Mouse (Mus musculus) intestine, embryonic 15.5 days (tissue): ENCODE measurements around the gene Cx3cr1. TPM values are rescaled to one million over a fixed set of nuclear protein-coding genes. Genes with fewer than 3 reads are reported as not detected.
"Not testable (repeated sequence)": the region's sequence is repeated elsewhere in the genome, so short reads cannot be mapped to it uniquely, and the experiment has no call there.

Experiments used
- ATAC-seq: fragments of 200-750 bp; cut with Nextera tagmentation; 2 replicates; pipeline ENCODE4 v1.8.0; 2017; ENCODE audit warnings: moderate TSS enrichment, moderate library complexity
- H3K27ac ChIP-seq: fragments of 300-500 bp; sonication (generic); 2 replicates; pipeline ENCODE4 v1.5.1; 2015; ENCODE audit warnings: mild to moderate bottlenecking, inconsistent platforms
- H3K27me3 ChIP-seq: fragments of 300-500 bp; sonication (generic); replicated peaks from 2 replicates; pipeline ENCODE4 v1.6.1; 2015; ENCODE audit warnings: inconsistent platforms
- H3K36me3 ChIP-seq: fragments of 300-500 bp; sonication (generic); 2 replicates; pipeline ENCODE4 v1.6.1; 2015; ENCODE audit warnings: inconsistent platforms
- H3K4me1 ChIP-seq: fragments of 300-500 bp; sonication (generic); replicated peaks from 2 replicates; pipeline ENCODE4 v1.6.1; 2015; ENCODE audit warnings: inconsistent platforms
- H3K4me2 ChIP-seq: fragments of 300-500 bp; sonication (generic); replicated peaks from 2 replicates; pipeline ENCODE4 v1.6.1; 2015; ENCODE audit warnings: mild to moderate bottlenecking, inconsistent platforms
- H3K4me3 ChIP-seq: fragments of 300-500 bp; sonication (generic); replicated peaks from 2 replicates; pipeline ENCODE4 v1.5.1; 2015; ENCODE audit warnings: inconsistent platforms
- H3K9ac ChIP-seq: fragments of 300-500 bp; sonication (generic); 2 replicates; pipeline ENCODE4 v1.6.1; 2015; ENCODE audit warnings: inconsistent platforms
- H3K9me3 ChIP-seq: fragments of 300-500 bp; sonication (generic); 2 replicates; pipeline ENCODE4 v1.6.1; 2016; ENCODE audit warnings: inconsistent platforms
- WGBS: fragments of 180-500 bp; shearing (Covaris S2); methylation state at CpG from one replicate; pipeline ENCODE4 v1.1.7; 2015; 5-methylcytosine and 5-hydroxymethylcytosine counted together
- polyA plus RNA-seq: library from polyadenylated mRNA; unstranded; fragments of >200 nt; fragmentation: Nextera tagmentation; extraction: Ambion mirVana; gene quantifications from 2 replicates; pipeline ENCODE4 v1.2.1, GENCODE M21; 2015

The Cx3cr1 gene
- polyA plus RNA-seq, 1 experiment from 2014 or later, result 9.6 TPM

GRCm38 (mm10) chr9:120020285-120020890 is 49.3 kb downstream of the Cx3cr1 start:
- no peak overlapping the region for H3K4me3 ChIP-seq
- no peak overlapping the region for H3K4me2 ChIP-seq
- H3K9me3 ChIP-seq, result no peaks in the 10 kb centered on the region
- ATAC-seq, result 0 out of 2 replicates have a peak, but pooled peaks have one; percentile 13
- H3K9ac ChIP-seq, result no peak overlapping the region
- no peaks in the 10 kb centered on the region for H3K27me3 ChIP-seq
- peaks cover 12% of the 10 kb centered on the region; the same call in 1 of the 2 replicates for H3K4me1 ChIP-seq
- no peak overlapping the region for H3K27ac ChIP-seq
- WGBS, result 33% methylated on average over 7 of the region's 7 CpGs
- no peaks in the 10 kb centered on the region for H3K36me3 ChIP-seq

DNA sequence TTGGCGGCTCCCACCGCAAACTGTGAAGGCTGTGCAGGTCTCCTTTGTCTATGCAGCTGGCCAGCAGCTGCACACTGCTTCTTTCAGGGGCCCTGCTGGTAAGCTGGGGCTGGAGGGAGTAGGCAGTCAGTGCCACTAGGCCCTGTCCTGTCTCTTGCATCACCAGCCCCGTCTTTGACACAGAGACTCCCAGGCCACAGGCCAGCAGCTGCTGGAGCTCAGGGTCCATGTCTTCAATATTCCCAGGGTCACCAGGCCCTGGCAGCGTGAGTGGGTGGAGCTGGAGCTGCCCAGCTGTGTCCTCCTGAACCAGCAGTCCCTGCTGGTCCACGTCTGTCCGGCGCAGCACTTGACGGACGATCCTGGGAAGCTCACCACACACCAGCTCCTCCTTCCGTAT is 52.7 kb downstream of the Cx3cr1 start:
- no peak overlapping the region for H3K4me3 ChIP-seq
- no peaks in the 10 kb centered on the region for H3K9me3 ChIP-seq
- H3K27ac ChIP-seq, result no peak overlapping the region
- ATAC-seq, result no peak
- H3K4me2 ChIP-seq, result no peak overlapping the region
- H3K27me3 ChIP-seq, result no peaks in the 10 kb centered on the region
- no peaks in the 10 kb centered on the region for H3K36me3 ChIP-seq
- H3K4me1 ChIP-seq, result peaks cover 12% of the 10 kb centered on the region; the same call in 1 of the 2 replicates
- 60% methylated on average over 10 of the region's 10 CpGs for WGBS
- H3K9ac ChIP-seq, result no peak overlapping the region

DNA sequence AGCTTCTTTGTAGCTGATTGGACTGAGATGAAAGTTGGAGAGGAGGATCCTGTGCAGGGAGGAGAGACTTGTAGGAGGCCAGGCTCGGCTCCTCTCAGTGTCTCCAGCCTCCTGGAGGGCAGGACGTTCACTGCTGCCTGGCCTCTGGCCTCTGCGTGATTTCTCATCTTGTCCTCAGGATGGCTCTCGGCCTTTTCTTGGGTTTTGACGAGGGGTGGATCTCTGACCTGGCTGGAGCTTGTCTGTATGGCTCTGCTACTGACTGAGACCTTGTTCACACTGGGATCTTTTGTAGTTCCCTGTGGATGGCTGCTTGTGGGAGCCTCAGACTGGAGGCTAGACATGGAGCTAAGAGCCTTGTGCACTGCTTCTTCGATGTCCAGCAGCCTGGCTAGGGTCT is 54.9 kb downstream of the Cx3cr1 start:
- Histone ChIP-seq H3K27ac (no peak overlapping the region), H3K36me3 (no peaks in the 10 kb centered on the region), H3K4me3 (no peak overlapping the region), H3K9ac (peak overlapping the region; percentile 8; the same call in 1 of the 2 replicates), H3K4me2 (no peak overlapping the region), H3K27me3 (no peaks in the 10 kb centered on the region), H3K4me1 (peaks cover 6% of the 10 kb centered on the region; the same call in 1 of the 2 replicates), H3K9me3 (no peaks in the 10 kb centered on the region)
- WGBS, result 51% methylated on average over 6 of the region's 6 CpGs
- no peak for ATAC-seq

DNA sequence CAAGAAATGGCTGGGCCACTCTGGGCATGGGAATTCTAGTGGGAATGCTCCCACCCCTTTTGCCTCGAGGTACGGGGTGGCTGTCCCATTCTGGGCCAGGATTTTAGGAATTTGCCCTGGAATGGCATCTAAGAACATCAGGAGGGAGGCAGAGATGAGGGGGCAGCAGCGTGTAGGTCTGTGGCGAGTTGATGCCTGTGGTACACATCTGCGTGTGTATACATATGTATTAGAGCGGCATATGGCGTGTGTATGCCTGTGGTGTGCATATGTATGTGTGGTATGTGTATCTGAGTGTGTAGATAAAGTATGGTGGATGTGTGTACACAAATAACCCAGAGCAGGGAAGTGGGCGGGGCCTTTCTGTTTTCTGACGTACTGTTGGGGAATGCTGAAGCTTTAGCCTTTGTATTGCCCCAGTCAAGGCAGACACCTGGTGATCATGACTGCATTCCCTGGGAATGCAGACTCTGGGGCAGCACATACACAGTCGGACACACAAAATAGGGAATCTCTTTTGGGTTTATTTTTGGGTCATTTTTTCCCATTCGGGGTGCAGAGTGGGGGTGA is 56.3 kb downstream of the Cx3cr1 start:
- no peaks in the 10 kb centered on the region for H3K36me3 ChIP-seq
- no peaks in the 10 kb centered on the region for H3K9me3 ChIP-seq
- 68% methylated on average over 11 of the region's 11 CpGs for WGBS
- no peak for ATAC-seq
- no peak overlapping the region for H3K27ac ChIP-seq
- no peak overlapping the region for H3K9ac ChIP-seq
- H3K27me3 ChIP-seq, result no peaks in the 10 kb centered on the region
- H3K4me3 ChIP-seq, result no peak overlapping the region
- H3K4me1 ChIP-seq, result peaks cover 6% of the 10 kb centered on the region; the same call in 1 of the 2 replicates
- H3K4me2 ChIP-seq, result no peak overlapping the region

- no peak for ATAC-seq
- Histone ChIP-seq H3K9me3 (no peaks in the 10 kb centered on the region), H3K27me3 (no peaks in the 10 kb centered on the region), H3K9ac (no peak overlapping the region), H3K36me3 (no peaks in the 10 kb centered on the region), H3K4me3 (no peak overlapping the region), H3K4me1 (peaks cover 6% of the 10 kb centered on the region; the same call in 1 of the 2 replicates), H3K4me2 (no peak overlapping the region), H3K27ac (no peak overlapping the region)
- 83% methylated on average over 5 of the region's 5 CpGs for WGBS
Measured at GRCm38 (mm10) chr9:120012781-120013180, 56.9 kb downstream of the Cx3cr1 start.

- ATAC-seq, H3K9ac ChIP-seq, H3K36me3 ChIP-seq, H3K4me3 ChIP-seq, H3K27ac ChIP-seq, H3K9me3 ChIP-seq, H3K4me1 ChIP-seq, H3K27me3 ChIP-seq, H3K4me2 ChIP-seq: not testable (repeated sequence)
- 81% methylated on average over 6 of the region's 6 CpGs for WGBS
Measured at GRCm38 (mm10) chr9:120012161-120012560, 57.5 kb downstream of the Cx3cr1 start.

DNA sequence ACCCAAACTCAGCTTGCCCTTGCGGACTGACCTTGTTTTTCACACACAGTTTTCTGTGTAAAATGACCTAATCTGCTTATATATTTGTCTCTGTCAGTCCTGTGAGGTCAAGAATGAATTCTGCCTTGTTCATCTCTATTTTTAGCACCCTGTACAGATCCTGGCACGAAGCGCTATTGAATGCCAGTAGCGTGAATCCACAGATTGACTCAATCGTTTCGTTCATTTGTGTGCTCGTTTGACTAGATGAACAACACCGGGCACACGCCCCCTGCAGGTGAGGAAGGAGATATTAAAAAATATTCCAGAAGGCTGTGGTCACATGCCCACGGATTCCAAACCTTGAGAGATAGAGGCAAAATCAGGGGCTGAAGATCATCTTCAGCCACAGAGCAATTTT is 58.1 kb downstream of the Cx3cr1 start:
- Histone ChIP-seq H3K27ac (peak overlapping the region; percentile 63), H3K4me1 (peaks cover 6% of the 10 kb centered on the region; the same call in 1 of the 2 replicates), H3K36me3 (no peaks in the 10 kb centered on the region), H3K4me3 (peak overlapping the region; percentile 38), H3K27me3 (no peaks in the 10 kb centered on the region), H3K4me2 (peak overlapping the region; percentile 87), H3K9me3 (no peaks in the 10 kb centered on the region), H3K9ac (no peak overlapping the region)
- ATAC-seq, result peak; percentile 66
- 1% methylated on average over 10 of the region's 10 CpGs for WGBS

DNA sequence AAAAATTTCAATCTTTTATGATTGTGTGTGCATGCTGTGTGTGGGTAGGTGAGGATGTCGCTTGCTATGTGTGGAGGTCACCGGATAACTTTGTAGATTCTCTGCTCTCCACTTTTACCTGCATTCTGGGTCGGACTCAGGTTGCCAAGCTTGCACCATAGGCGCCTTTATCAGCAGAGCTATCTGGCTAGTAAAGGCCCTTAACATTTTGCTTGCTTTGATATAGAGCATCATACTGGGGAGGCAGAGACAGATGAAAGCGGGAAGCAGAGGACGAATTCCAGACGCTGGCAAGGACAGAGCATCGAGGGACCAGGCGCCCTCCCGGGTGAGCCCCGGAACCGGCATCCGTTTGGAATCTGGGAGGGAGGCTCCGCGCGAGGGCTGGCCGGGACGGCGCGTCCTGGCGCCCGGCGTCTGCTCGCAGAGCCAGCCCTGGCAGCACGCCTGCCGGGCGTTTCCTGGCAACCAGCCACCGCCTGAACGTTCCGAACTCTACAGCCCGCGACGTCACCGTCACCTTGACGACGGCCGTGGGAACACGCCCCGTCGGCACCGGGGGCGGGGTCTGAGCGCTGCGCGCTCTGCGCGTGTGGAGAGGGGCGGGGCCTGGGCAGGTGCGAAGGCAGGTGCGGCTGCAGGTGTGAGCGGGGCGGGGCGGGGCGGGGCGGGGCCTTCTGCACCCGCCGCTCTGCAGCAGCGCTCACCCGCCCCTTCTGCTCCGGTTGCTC is 58.7 kb downstream of the Cx3cr1 start:
- WGBS, result 1% methylated on average over 55 of the region's 60 CpGs
- Histone ChIP-seq H3K9ac (0 out of 2 replicates have a peak overlapping the region, but pooled peaks have one; percentile 30), H3K27ac (peak overlapping the region; percentile 63)

DNA sequence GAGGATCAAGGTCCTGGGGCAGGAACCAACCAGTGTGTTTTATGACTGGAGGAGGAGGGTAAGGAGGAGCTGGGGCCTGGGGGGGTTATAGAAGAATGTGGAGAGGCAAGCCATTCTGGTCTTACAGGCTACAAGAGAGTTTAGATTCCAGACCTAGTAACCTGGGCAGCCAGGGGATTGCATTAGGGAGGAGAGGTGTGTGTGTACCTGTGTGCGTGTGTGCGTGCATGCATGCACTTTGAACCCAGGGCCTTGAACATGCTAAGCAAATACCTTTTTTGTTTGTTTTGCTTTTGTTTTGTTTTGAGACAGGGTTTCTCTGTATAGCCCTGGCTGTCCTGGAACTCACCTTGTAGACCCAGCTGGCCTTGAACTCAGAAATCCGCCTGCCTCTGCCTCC is 59.8 kb downstream of the Cx3cr1 start:
- no peak for ATAC-seq
- no peak overlapping the region for H3K4me2 ChIP-seq
- WGBS, result 91% methylated on average over 3 of the region's 3 CpGs
- no peaks in the 10 kb centered on the region for H3K9me3 ChIP-seq
- H3K36me3 ChIP-seq, result no peaks in the 10 kb centered on the region
- peaks cover 10% of the 10 kb centered on the region; the same call in 1 of the 2 replicates for H3K4me1 ChIP-seq
- H3K27me3 ChIP-seq, result no peaks in the 10 kb centered on the region
- no peak overlapping the region for H3K27ac ChIP-seq
- H3K9ac ChIP-seq, result no peak overlapping the region
- no peak overlapping the region for H3K4me3 ChIP-seq

More for the DNA sequence above, 58.7 kb downstream of the Cx3cr1 start:
- Histone ChIP-seq H3K36me3 (no peaks in the 10 kb centered on the region), H3K4me1 (peaks cover 7% of the 10 kb centered on the region; the same call in 1 of the 2 replicates), H3K4me2 (peak overlapping the region; percentile 87), H3K27me3 (no peaks in the 10 kb centered on the region), H3K9me3 (no peaks in the 10 kb centered on the region), H3K4me3 (peak overlapping the region; percentile 38)
- ATAC-seq, result peak; percentile 95

- no peaks in the 10 kb centered on the region for H3K9me3 ChIP-seq
- H3K4me3 ChIP-seq, result no peak overlapping the region
- H3K4me2 ChIP-seq, result no peak overlapping the region
- no peak for ATAC-seq
- no peaks in the 10 kb centered on the region for H3K36me3 ChIP-seq
- no peaks in the 10 kb centered on the region for H3K27me3 ChIP-seq
- peaks cover 10% of the 10 kb centered on the region; the same call in 1 of the 2 replicates for H3K4me1 ChIP-seq
- WGBS, result 65% methylated on average over 7 of the region's 7 CpGs
- no peak overlapping the region for H3K27ac ChIP-seq
- H3K9ac ChIP-seq, result no peak overlapping the region
Measured at GRCm38 (mm10) chr9:120009226-120009841, 60.3 kb downstream of the Cx3cr1 start.

GRCm38 (mm10) chr9:120007833-120008232 is 61.8 kb downstream of the Cx3cr1 start:
- Histone ChIP-seq H3K4me1 (peaks cover 10% of the 10 kb centered on the region; the same call in 1 of the 2 replicates), H3K27me3 (no peaks in the 10 kb centered on the region), H3K4me3 (no peak overlapping the region), H3K36me3 (no peaks in the 10 kb centered on the region), H3K27ac (no peak overlapping the region), H3K9me3 (no peaks in the 10 kb centered on the region), H3K9ac (no peak overlapping the region), H3K4me2 (no peak overlapping the region)
- 88% methylated on average over 1 of the region's 1 CpGs for WGBS
- no peak for ATAC-seq

GRCm38 (mm10) chr9:120005936-120006335 is 63.7 kb downstream of the Cx3cr1 start:
- 41% methylated on average over 3 of the region's 3 CpGs for WGBS
- peaks cover 16% of the 10 kb centered on the region for H3K4me1 ChIP-seq
- no peaks in the 10 kb centered on the region for H3K27me3 ChIP-seq
- no peak overlapping the region for H3K9ac ChIP-seq
- ATAC-seq, result no peak
- H3K36me3 ChIP-seq, result no peaks in the 10 kb centered on the region
- H3K4me3 ChIP-seq, result no peak overlapping the region
- H3K9me3 ChIP-seq, result no peaks in the 10 kb centered on the region
- no peak overlapping the region for H3K4me2 ChIP-seq
- H3K27ac ChIP-seq, result no peak overlapping the region
